Mouse (Mus musculus): ENCODE results near the gene Srgap2. TPM values are rescaled to one million over a fixed set of nuclear protein-coding genes. Genes with fewer than 3 reads are reported as not detected.

The Srgap2 gene
- polyA plus RNA-seq, 1 experiment from 2014 or later, result 15.3 TPM

- H3K27me3 ChIP-seq (replicated peaks; ENCODE audit: control insufficient read depth, insufficient read depth, low read length), result no peaks in the 10 kb centered on the region
- no peak overlapping the region for H3K4me3 ChIP-seq (ENCODE audit: low read depth, low read length)
- no peak overlapping the region for H3K9ac ChIP-seq (ENCODE audit: low read length)
- no peaks in the 10 kb centered on the region for H3K4me1 ChIP-seq (ENCODE audit: control insufficient read depth, insufficient read depth, low read length)
- 95% methylated on average over 4 of the region's 4 CpGs for WGBS
- H3K27ac ChIP-seq (ENCODE audit: low read depth, low read length), result no peak overlapping the region
- DNase-seq (ENCODE audit: low spot score) (no peak), ATAC-seq (no peak)
- no peak overlapping the region for H3K4me2 ChIP-seq (ENCODE audit: low read length)
- no peaks in the 10 kb centered on the region for H3K9me3 ChIP-seq (replicated peaks; ENCODE audit: control insufficient read depth, low read length)
- H3K36me3 ChIP-seq (ENCODE audit: control insufficient read depth, insufficient read depth, low read length), result 0 out of 2 replicates have a peak, but pooled peaks cover 9% of the 10 kb centered on the region
Measured at GRCm38 (mm10) chr1:131539771-131540170, 12.6 kb upstream of the Srgap2 start.

GRCm38 (mm10) chr1:131528561-131529166, 1.5 kb upstream of the Srgap2 start:
- peak overlapping the region; percentile 63 for H3K4me3 ChIP-seq (ENCODE audit: low read depth, low read length)
- peaks cover 24% of the 10 kb centered on the region for H3K4me1 ChIP-seq (ENCODE audit: control insufficient read depth, insufficient read depth, low read length)
- DNase-seq (ENCODE audit: low spot score) (no peak), ATAC-seq (no peak)
- peak overlapping the region; percentile 62 for H3K9ac ChIP-seq (ENCODE audit: low read length)
- no peaks in the 10 kb centered on the region for H3K9me3 ChIP-seq (replicated peaks; ENCODE audit: control insufficient read depth, low read length)
- H3K27ac ChIP-seq (ENCODE audit: low read depth, low read length), result no peak overlapping the region
- no peaks in the 10 kb centered on the region for H3K36me3 ChIP-seq (ENCODE audit: control insufficient read depth, insufficient read depth, low read length)
- H3K4me2 ChIP-seq (ENCODE audit: low read length), result peak overlapping the region; percentile 96
- WGBS, result under 1% methylated on average over 9 of the region's 9 CpGs
- H3K27me3 ChIP-seq (replicated peaks; ENCODE audit: control insufficient read depth, insufficient read depth, low read length), result no peaks in the 10 kb centered on the region

- H3K9me3 ChIP-seq (replicated peaks; ENCODE audit: control insufficient read depth, low read length), result no peaks in the 10 kb centered on the region
- peaks cover 29% of the 10 kb centered on the region for H3K4me1 ChIP-seq (ENCODE audit: control insufficient read depth, insufficient read depth, low read length)
- WGBS, result under 1% methylated on average over 34 of the region's 34 CpGs
- peak overlapping the region; percentile 63 for H3K4me3 ChIP-seq (ENCODE audit: low read depth, low read length)
- ATAC-seq (no peak), DNase-seq (ENCODE audit: low spot score) (peak; percentile 64)
- H3K4me2 ChIP-seq (ENCODE audit: low read length), result peak overlapping the region; percentile 96
- H3K36me3 ChIP-seq (ENCODE audit: control insufficient read depth, insufficient read depth, low read length), result no peaks in the 10 kb centered on the region
- H3K9ac ChIP-seq (ENCODE audit: low read length), result peak overlapping the region; percentile 62
- H3K27me3 ChIP-seq (replicated peaks; ENCODE audit: control insufficient read depth, insufficient read depth, low read length), result no peaks in the 10 kb centered on the region
- peak overlapping the region; percentile 81; the same call in 1 of the 2 replicates for H3K27ac ChIP-seq (ENCODE audit: low read depth, low read length)
Measured at GRCm38 (mm10) chr1:131528081-131528507, 942 bp upstream of the Srgap2 start.

GRCm38 (mm10) chr1:131526371-131527270, 531 bp downstream of the Srgap2 start:
- peak overlapping the region; percentile 78 for H3K4me3 ChIP-seq (ENCODE audit: low read depth, low read length)
- peak overlapping the region; percentile 90 for H3K4me2 ChIP-seq (ENCODE audit: low read length)
- under 1% methylated on average over 77 of the region's 81 CpGs for whole genome bisulfite sequencing
- peaks cover 43% of the 10 kb centered on the region for H3K4me1 ChIP-seq (ENCODE audit: control insufficient read depth, insufficient read depth, low read length)
- peak overlapping the region; percentile 86 for H3K9ac ChIP-seq (ENCODE audit: low read length)
- H3K27ac ChIP-seq (ENCODE audit: low read depth, low read length), result peak overlapping the region; percentile 93
- H3K27me3 ChIP-seq (replicated peaks; ENCODE audit: control insufficient read depth, insufficient read depth, low read length), result no peaks in the 10 kb centered on the region
- no peaks in the 10 kb centered on the region for H3K9me3 ChIP-seq (replicated peaks; ENCODE audit: control insufficient read depth, low read length)
- H3K36me3 ChIP-seq (ENCODE audit: control insufficient read depth, insufficient read depth, low read length), result no peaks in the 10 kb centered on the region
- peak; percentile 71 for DNase-seq (ENCODE audit: low spot score)
- ATAC-seq, result peak; percentile 35

- Histone ChIP-seq H3K4me1 (ENCODE audit: control insufficient read depth, insufficient read depth, low read length) (peaks cover 45% of the 10 kb centered on the region), H3K27ac (ENCODE audit: low read depth, low read length) (peak overlapping the region; percentile 93), H3K9me3 (replicated peaks; ENCODE audit: control insufficient read depth, low read length) (no peaks in the 10 kb centered on the region), H3K27me3 (replicated peaks; ENCODE audit: control insufficient read depth, insufficient read depth, low read length) (no peaks in the 10 kb centered on the region), H3K4me2 (ENCODE audit: low read length) (peak overlapping the region; percentile 90), H3K9ac (ENCODE audit: low read length) (peak overlapping the region; percentile 86), H3K36me3 (ENCODE audit: control insufficient read depth, insufficient read depth, low read length) (no peaks in the 10 kb centered on the region), H3K4me3 (ENCODE audit: low read depth, low read length) (peak overlapping the region; percentile 78)
- WGBS, result 1% methylated on average over 41 of the region's 41 CpGs
- DNase-seq (ENCODE audit: low spot score), result peak; percentile 58
- no peak for ATAC-seq
Measured at GRCm38 (mm10) chr1:131525586-131526271, 1.4 kb downstream of the Srgap2 start.

- DNase-seq (ENCODE audit: low spot score), result peak; percentile 44
- peaks cover 44% of the 10 kb centered on the region for H3K4me1 ChIP-seq (ENCODE audit: control insufficient read depth, insufficient read depth, low read length)
- WGBS, result under 1% methylated on average over 26 of the region's 26 CpGs
Measured at GRCm38 (mm10) chr1:131525101-131525585, 2.0 kb downstream of the Srgap2 start.

GRCm38 (mm10) chr1:131523794-131524193, 3.4 kb downstream of the Srgap2 start:
- H3K27ac ChIP-seq (ENCODE audit: low read depth, low read length), result no peak overlapping the region

More at GRCm38 (mm10) chr1:131525101-131525585, 2.0 kb downstream of the Srgap2 start:
- ATAC-seq, result no peak
- H3K36me3 ChIP-seq (ENCODE audit: control insufficient read depth, insufficient read depth, low read length), result no peaks in the 10 kb centered on the region
- H3K4me3 ChIP-seq (ENCODE audit: low read depth, low read length), result peak overlapping the region; percentile 78
- H3K4me2 ChIP-seq (ENCODE audit: low read length), result peak overlapping the region; percentile 90
- H3K9me3 ChIP-seq (replicated peaks; ENCODE audit: control insufficient read depth, low read length), result no peaks in the 10 kb centered on the region
- H3K27ac ChIP-seq (ENCODE audit: low read depth, low read length), result peak overlapping the region; percentile 93
- H3K9ac ChIP-seq (ENCODE audit: low read length), result peak overlapping the region; percentile 86
- no peaks in the 10 kb centered on the region for H3K27me3 ChIP-seq (replicated peaks; ENCODE audit: control insufficient read depth, insufficient read depth, low read length)

GRCm38 (mm10) chr1:131516588-131516987, 10.6 kb downstream of the Srgap2 start:
- Histone ChIP-seq H3K9ac (ENCODE audit: low read length) (no peak overlapping the region), H3K36me3 (ENCODE audit: control insufficient read depth, insufficient read depth, low read length) (no peaks in the 10 kb centered on the region), H3K4me1 (ENCODE audit: control insufficient read depth, insufficient read depth, low read length) (peaks cover 7% of the 10 kb centered on the region), H3K27ac (ENCODE audit: low read depth, low read length) (no peak overlapping the region), H3K27me3 (replicated peaks; ENCODE audit: control insufficient read depth, insufficient read depth, low read length) (no peaks in the 10 kb centered on the region), H3K4me3 (ENCODE audit: low read depth, low read length) (no peak overlapping the region), H3K9me3 (replicated peaks; ENCODE audit: control insufficient read depth, low read length) (no peaks in the 10 kb centered on the region), H3K4me2 (ENCODE audit: low read length) (no peak overlapping the region)
- DNase-seq (ENCODE audit: low spot score) (no peak), ATAC-seq (no peak)
- 93% methylated on average over 3 of the region's 3 CpGs for WGBS

More at GRCm38 (mm10) chr1:131523794-131524193, 3.4 kb downstream of the Srgap2 start:
- Histone ChIP-seq H3K4me1 (ENCODE audit: control insufficient read depth, insufficient read depth, low read length) (peaks cover 33% of the 10 kb centered on the region), H3K36me3 (ENCODE audit: control insufficient read depth, insufficient read depth, low read length) (no peaks in the 10 kb centered on the region), H3K27me3 (replicated peaks; ENCODE audit: control insufficient read depth, insufficient read depth, low read length) (no peaks in the 10 kb centered on the region), H3K4me2 (ENCODE audit: low read length) (peak overlapping the region; percentile 90), H3K9me3 (replicated peaks; ENCODE audit: control insufficient read depth, low read length) (no peaks in the 10 kb centered on the region), H3K4me3 (ENCODE audit: low read depth, low read length) (peak overlapping the region; percentile 78), H3K9ac (ENCODE audit: low read length) (peak overlapping the region; percentile 86)
- 35% methylated on average over 3 of the region's 3 CpGs for WGBS
- no peak for DNase-seq (ENCODE audit: low spot score)
- no peak for ATAC-seq

Measured in forebrain, embryonic 14.5 days (tissue).